Mouse (Mus musculus): ENCODE measurements at regions not wholly inside any gene's neighbourhood (a gene's known extent, or its start where the extent isn't known, plus 50 kb on each side); places are given as distances from the start of the nearest gene placed in this dataset.

DNA sequence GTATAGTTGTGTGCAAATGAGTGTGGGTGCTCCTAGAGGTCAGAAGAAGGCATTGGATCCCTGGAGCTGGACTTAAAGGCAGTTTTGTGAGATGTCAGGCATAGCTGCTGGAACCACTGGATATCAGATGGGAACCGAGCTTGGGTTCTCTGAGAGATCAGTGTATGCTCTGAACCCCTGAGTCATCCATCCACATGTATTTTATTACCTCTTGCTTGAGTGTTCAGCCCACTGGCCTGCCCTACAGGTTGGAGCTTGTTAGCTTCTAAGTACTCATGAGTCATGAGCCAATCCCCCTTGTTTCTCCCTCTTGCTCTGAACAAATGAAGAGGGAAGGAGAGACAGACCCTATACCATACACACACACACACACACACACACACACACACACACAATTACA lies 119.4 kb upstream of the Gdnf start:
- Histone ChIP-seq H3K27me3 (ENCODE audit: control insufficient read depth, insufficient read depth, low read length) (no peaks in the 10 kb centered on the region), H3K4me3 (ENCODE audit: low read depth, low read length) (no peak overlapping the region), H3K27ac (ENCODE audit: insufficient read depth, low read depth, low read length) (no peak overlapping the region), H3K36me3 (ENCODE audit: control insufficient read depth, insufficient read depth, low read length) (no peaks in the 10 kb centered on the region), H3K4me1 (ENCODE audit: control insufficient read depth, insufficient read depth, insufficient read length, low read length) (no peaks in the 10 kb centered on the region)
- WGBS = 74% methylated on average over 1 of the region's 1 CpGs
- TF ChIP-seq POLR2A (IDR thresholded peaks at IDR 0.05; ENCODE audit: low read depth, low read length) (no peak), CTCF (IDR thresholded peaks at IDR 0.05; ENCODE audit: extremely low read depth, insufficient read length, insufficient replicate concordance, low read depth, low read length) (no peak)

DNA sequence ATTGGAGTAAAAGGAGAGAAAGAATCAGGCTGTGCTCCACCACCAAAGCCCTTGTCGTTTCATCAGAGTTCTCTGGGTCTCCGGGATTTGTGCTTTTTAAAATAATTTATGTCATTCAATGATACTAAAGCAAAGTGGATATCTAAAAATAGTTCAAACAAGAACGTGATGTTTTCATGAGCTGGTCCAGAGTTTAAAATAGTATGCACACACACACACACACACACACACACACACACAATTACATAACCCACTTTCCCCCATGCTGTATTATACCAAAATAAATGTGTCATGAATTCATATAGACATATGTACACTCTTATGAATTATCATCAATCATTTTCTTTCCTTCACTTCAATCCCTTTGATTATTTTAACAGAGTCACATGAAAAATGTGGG lies 118.5 kb upstream of the Gdnf start:
- 72% methylated on average over 3 of the region's 3 CpGs for WGBS
- Histone ChIP-seq H3K4me1 (ENCODE audit: control insufficient read depth, insufficient read depth, insufficient read length, low read length) (no peaks in the 10 kb centered on the region), H3K4me3 (ENCODE audit: low read depth, low read length) (no peak overlapping the region), H3K27ac (ENCODE audit: insufficient read depth, low read depth, low read length) (no peak overlapping the region), H3K36me3 (ENCODE audit: control insufficient read depth, insufficient read depth, low read length) (no peaks in the 10 kb centered on the region), H3K27me3 (ENCODE audit: control insufficient read depth, insufficient read depth, low read length) (no peaks in the 10 kb centered on the region)
- TF ChIP-seq POLR2A (IDR thresholded peaks at IDR 0.05; ENCODE audit: low read depth, low read length) = no peak
- no peak for TF ChIP-seq CTCF (IDR thresholded peaks at IDR 0.05; ENCODE audit: extremely low read depth, insufficient read length, insufficient replicate concordance, low read depth, low read length)

DNA sequence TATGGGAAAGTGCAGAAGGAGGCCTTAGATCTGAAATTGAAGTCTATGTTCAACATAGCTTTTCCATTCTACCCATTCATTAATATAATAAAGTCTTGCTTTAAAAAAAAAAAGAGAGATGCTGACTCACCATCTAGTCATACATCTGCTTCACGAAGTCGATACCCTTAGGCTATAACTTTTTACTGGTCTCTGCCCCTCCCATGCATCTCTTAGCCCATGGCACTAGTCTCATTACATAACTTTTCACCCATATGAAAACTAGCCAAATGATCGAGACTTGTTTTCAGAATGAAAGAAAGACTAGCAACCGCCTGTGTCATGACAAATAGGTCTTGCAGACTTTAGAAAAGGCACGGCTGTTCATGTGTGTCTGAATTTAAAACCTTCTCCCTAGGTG lies 116.6 kb upstream of the Gdnf start:
- Histone ChIP-seq H3K4me1 (ENCODE audit: control insufficient read depth, insufficient read depth, insufficient read length, low read length) (no peaks in the 10 kb centered on the region), H3K4me3 (ENCODE audit: low read depth, low read length) (no peak overlapping the region), H3K27me3 (ENCODE audit: control insufficient read depth, insufficient read depth, low read length) (no peaks in the 10 kb centered on the region), H3K27ac (ENCODE audit: insufficient read depth, low read depth, low read length) (no peak overlapping the region), H3K36me3 (ENCODE audit: control insufficient read depth, insufficient read depth, low read length) (no peaks in the 10 kb centered on the region)
- no peak for TF ChIP-seq POLR2A (IDR thresholded peaks at IDR 0.05; ENCODE audit: low read depth, low read length)
- no peak for TF ChIP-seq CTCF (IDR thresholded peaks at IDR 0.05; ENCODE audit: extremely low read depth, insufficient read length, insufficient replicate concordance, low read depth, low read length)
- WGBS = 86% methylated on average over 5 of the region's 5 CpGs

DNA sequence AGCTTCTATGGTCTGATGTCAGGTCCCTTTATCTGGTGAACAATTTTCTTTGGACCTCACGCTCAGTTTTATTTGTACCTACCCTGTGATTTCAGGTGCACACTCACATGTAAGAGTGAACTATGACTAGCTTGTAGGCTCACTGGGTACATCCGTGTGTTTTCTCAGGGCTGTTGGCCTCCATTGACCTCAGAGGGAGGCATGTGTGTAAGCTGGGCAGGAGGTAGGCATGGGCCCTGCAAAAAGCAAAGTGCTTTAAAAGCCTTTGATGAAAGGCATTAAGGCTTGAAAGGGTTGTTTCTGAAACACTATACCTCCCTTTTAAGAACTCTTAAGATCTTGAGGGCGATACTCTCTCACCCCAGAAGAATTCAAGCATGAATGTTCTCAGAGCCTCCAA lies 112.9 kb upstream of the Gdnf start:
- Histone ChIP-seq H3K27me3 (ENCODE audit: control insufficient read depth, insufficient read depth, low read length) (no peaks in the 10 kb centered on the region), H3K27ac (ENCODE audit: insufficient read depth, low read depth, low read length) (no peak overlapping the region), H3K4me1 (ENCODE audit: control insufficient read depth, insufficient read depth, insufficient read length, low read length) (no peaks in the 10 kb centered on the region), H3K4me3 (ENCODE audit: low read depth, low read length) (no peak overlapping the region), H3K36me3 (ENCODE audit: control insufficient read depth, insufficient read depth, low read length) (no peaks in the 10 kb centered on the region)
- no peak for TF ChIP-seq CTCF (IDR thresholded peaks at IDR 0.05; ENCODE audit: extremely low read depth, insufficient read length, insufficient replicate concordance, low read depth, low read length)
- TF ChIP-seq POLR2A (IDR thresholded peaks at IDR 0.05; ENCODE audit: low read depth, low read length) = no peak
- WGBS = 79% methylated on average over 3 of the region's 3 CpGs

DNA sequence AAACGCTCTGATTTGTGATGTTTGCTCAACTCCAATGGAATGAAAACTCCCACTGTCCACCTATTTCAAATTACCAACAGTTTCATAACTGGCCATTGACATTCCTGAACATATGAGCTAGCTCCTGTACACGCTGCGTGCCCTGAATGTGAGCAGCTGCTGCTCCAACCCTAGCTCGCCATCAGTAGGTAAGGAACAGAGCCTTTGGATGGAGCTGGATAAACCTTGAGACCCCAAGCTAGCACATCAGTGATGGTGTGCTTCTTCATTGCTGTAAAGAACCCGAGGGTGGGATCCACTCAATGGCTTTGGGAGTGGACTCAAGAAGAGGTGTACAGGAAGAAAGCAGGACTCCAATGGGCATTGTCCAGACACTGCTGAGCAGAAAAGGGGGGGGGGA lies 101.8 kb upstream of the Gdnf start:
- H3K4me3 ChIP-seq (ENCODE audit: low read depth, low read length) = no peak overlapping the region
- no peaks in the 10 kb centered on the region for H3K36me3 ChIP-seq (ENCODE audit: control insufficient read depth, insufficient read depth, low read length)
- no peaks in the 10 kb centered on the region for H3K27me3 ChIP-seq (ENCODE audit: control insufficient read depth, insufficient read depth, low read length)
- H3K4me1 ChIP-seq (ENCODE audit: control insufficient read depth, insufficient read depth, insufficient read length, low read length) = no peaks in the 10 kb centered on the region
- 86% methylated on average over 5 of the region's 5 CpGs for WGBS
- no peak for TF ChIP-seq CTCF (IDR thresholded peaks at IDR 0.05; ENCODE audit: extremely low read depth, insufficient read length, insufficient replicate concordance, low read depth, low read length)
- no peak for TF ChIP-seq POLR2A (IDR thresholded peaks at IDR 0.05; ENCODE audit: low read depth, low read length)
- H3K27ac ChIP-seq (ENCODE audit: insufficient read depth, low read depth, low read length) = no peak overlapping the region

DNA sequence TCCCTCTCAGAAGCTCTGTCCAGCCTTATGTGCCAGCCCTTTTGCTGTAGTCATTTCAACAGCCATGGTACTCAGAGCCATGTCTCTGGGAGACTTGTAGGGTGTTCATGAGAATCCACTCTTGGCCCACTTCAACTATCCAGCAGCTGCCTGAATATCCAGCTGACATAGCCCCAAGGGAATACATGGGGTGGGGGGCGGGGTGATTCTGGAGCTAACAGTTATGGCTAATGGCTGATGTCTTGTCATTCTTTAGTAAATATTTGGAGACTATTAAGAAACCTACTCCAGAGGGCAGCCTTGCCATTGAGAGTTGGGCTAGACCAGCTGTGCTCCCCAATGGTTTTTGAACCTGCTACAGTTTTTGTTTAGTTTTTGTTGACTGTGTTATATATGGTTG lies 96.0 kb upstream of the Gdnf start:
- Histone ChIP-seq H3K27ac (ENCODE audit: insufficient read depth, low read depth, low read length) (no peak overlapping the region), H3K4me3 (ENCODE audit: low read depth, low read length) (no peak overlapping the region), H3K27me3 (ENCODE audit: control insufficient read depth, insufficient read depth, low read length) (no peaks in the 10 kb centered on the region), H3K4me1 (ENCODE audit: control insufficient read depth, insufficient read depth, insufficient read length, low read length) (no peaks in the 10 kb centered on the region), H3K36me3 (ENCODE audit: control insufficient read depth, insufficient read depth, low read length) (no peaks in the 10 kb centered on the region)
- WGBS = 62% methylated on average over 1 of the region's 1 CpGs
- TF ChIP-seq POLR2A (IDR thresholded peaks at IDR 0.05; ENCODE audit: low read depth, low read length) = no peak
- TF ChIP-seq CTCF (IDR thresholded peaks at IDR 0.05; ENCODE audit: extremely low read depth, insufficient read length, insufficient replicate concordance, low read depth, low read length) = no peak

DNA sequence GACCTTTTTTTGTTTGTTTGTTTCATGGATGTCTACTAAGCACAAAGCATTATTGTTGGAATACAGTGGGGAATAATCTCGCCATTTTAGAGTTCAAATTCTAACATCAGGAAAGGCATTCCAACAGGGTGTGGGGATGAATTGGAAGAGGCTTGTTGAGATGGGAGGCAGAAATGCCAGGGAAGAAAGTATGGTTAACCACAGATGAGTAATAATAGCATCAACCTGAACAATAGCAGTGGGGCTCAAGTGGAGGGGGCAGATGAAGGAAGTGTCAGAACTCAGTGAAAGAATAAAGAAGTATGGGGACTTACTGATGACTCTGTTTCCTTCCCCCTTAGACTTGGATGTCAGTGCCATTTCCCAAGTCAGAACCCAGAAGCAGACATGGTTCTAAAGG lies 94.5 kb upstream of the Gdnf start:
- Histone ChIP-seq H3K4me3 (ENCODE audit: low read depth, low read length) (no peak overlapping the region), H3K27me3 (ENCODE audit: control insufficient read depth, insufficient read depth, low read length) (no peaks in the 10 kb centered on the region), H3K27ac (ENCODE audit: insufficient read depth, low read depth, low read length) (no peak overlapping the region), H3K4me1 (ENCODE audit: control insufficient read depth, insufficient read depth, insufficient read length, low read length) (no peaks in the 10 kb centered on the region), H3K36me3 (ENCODE audit: control insufficient read depth, insufficient read depth, low read length) (no peaks in the 10 kb centered on the region)
- 68% methylated on average over 1 of the region's 1 CpGs for WGBS
- TF ChIP-seq CTCF (IDR thresholded peaks at IDR 0.05; ENCODE audit: extremely low read depth, insufficient read length, insufficient replicate concordance, low read depth, low read length) = no peak
- no peak for TF ChIP-seq POLR2A (IDR thresholded peaks at IDR 0.05; ENCODE audit: low read depth, low read length)

DNA sequence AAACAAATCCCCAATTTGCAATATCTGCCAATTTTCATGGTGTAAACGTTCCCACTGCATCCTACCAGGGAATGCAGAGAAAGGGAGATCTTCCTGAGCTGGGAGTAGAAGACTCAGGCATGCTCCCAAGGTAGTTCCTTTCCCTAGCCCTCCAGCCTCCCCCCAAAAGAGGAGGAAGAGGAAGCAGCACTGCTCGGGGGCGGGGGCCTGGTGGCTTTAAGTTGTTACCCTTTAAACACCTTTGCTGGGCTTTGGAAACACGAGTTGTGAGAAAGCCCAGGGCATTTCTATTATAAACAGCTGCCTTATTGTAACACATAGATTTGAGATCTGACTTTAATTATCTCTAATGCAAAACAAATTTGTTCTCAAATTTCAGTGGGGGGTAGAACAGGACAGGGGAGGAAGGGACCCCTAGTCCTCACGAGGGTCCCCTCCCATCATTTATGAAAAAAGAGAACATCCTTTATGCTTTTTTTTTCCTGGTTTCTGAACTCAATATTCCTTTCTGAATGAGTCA lies 87.4 kb upstream of the Gdnf start:
- Histone ChIP-seq H3K36me3 (ENCODE audit: control insufficient read depth, insufficient read depth, low read length) (no peaks in the 10 kb centered on the region), H3K27me3 (ENCODE audit: control insufficient read depth, insufficient read depth, low read length) (no peaks in the 10 kb centered on the region), H3K27ac (ENCODE audit: insufficient read depth, low read depth, low read length) (no peak overlapping the region), H3K4me3 (ENCODE audit: low read depth, low read length) (no peak overlapping the region), H3K4me1 (ENCODE audit: control insufficient read depth, insufficient read depth, insufficient read length, low read length) (no peaks in the 10 kb centered on the region)
- 33% methylated on average over 5 of the region's 5 CpGs for whole genome bisulfite sequencing
- TF ChIP-seq POLR2A (IDR thresholded peaks at IDR 0.05; ENCODE audit: low read depth, low read length) (no peak), CTCF (IDR thresholded peaks at IDR 0.05; ENCODE audit: extremely low read depth, insufficient read length, insufficient replicate concordance, low read depth, low read length) (no peak)
